Mouse (Mus musculus) urinary bladder, postnatal 4 days (tissue): ENCODE measurements around the gene Ormdl2.

Source experiments
- DNase-seq, 2 experiments: peaks; one replicate each; pipeline ENCODE4 v3.0.0; 2021 to 2022; ENCODE audit warnings: low spot score in 2 of 2

Gene Ormdl2

GRCm38 (mm10) chr10:128803771-128804270, 17.6 kb downstream of the Ormdl2 start, which contains the start of gene Dnajc14:
Dnajc14 (plus strand) TSS chr10:128804062.
- DNase-seq = peak; percentile 66 to 68

GRCm38 (mm10) chr10:128803361-128803760, 18.1 kb downstream of the Ormdl2 start:
- DNase-seq = peak in 1 of 2 experiments; percentile 54

GRCm38 (mm10) chr10:128802956-128803355, 18.5 kb downstream of the Ormdl2 start:
- DNase-seq = peak in 1 of 2 experiments; percentile 45

GRCm38 (mm10) chr10:128801981-128802495, 19.4 kb downstream of the Ormdl2 start:
- DNase-seq = peak in 1 of 2 experiments; percentile 56

GRCm38 (mm10) chr10:128798676-128799075, 22.8 kb downstream of the Ormdl2 start:
- DNase-seq = peak in 1 of 2 experiments; percentile 51

GRCm38 (mm10) chr10:128795581-128795980, 25.9 kb downstream of the Ormdl2 start:
- no peak for DNase-seq

- DNase-seq = no peak
Observed at GRCm38 (mm10) chr10:128794391-128794790, 27.1 kb downstream of the Ormdl2 start.

GRCm38 (mm10) chr10:128793258-128793657, 28.2 kb downstream of the Ormdl2 start:
- DNase-seq = no peak

- no peak for DNase-seq
Observed at GRCm38 (mm10) chr10:128792041-128792440, 29.4 kb downstream of the Ormdl2 start.

GRCm38 (mm10) chr10:128790398-128791124, 30.9 kb downstream of the Ormdl2 start, which contains the start of gene Mmp19:
Mmp19 (plus strand) TSS chr10:128790910.
- no peak for DNase-seq

GRCm38 (mm10) chr10:128780200-128780599, 41.2 kb downstream of the Ormdl2 start:
- no peak for DNase-seq

- peak; percentile 76 to 86 for DNase-seq
Observed at GRCm38 (mm10) chr10:128779011-128779795, 42.2 kb downstream of the Ormdl2 start.

GRCm38 (mm10) chr10:128778441-128778840, 43.0 kb downstream of the Ormdl2 start:
- no peak for DNase-seq

- DNase-seq = no peak
Observed at GRCm38 (mm10) chr10:128773685-128774084, 47.8 kb downstream of the Ormdl2 start.

GRCm38 (mm10) chr10:128772895-128773294, 48.5 kb downstream of the Ormdl2 start:
- no peak for DNase-seq
